Mouse (Mus musculus): ENCODE data around the gene Fbxw7.
A peak's percentile ranks its signal among the peaks of the same experiment; 100 is the strongest.

The Fbxw7 gene

GRCm38 (mm10) chr3:84889648-84890047 lies 74.6 kb downstream of the Fbxw7 start:
- no peak for DNase-seq (ENCODE audit: low spot score in 2 of 2)

DNA sequence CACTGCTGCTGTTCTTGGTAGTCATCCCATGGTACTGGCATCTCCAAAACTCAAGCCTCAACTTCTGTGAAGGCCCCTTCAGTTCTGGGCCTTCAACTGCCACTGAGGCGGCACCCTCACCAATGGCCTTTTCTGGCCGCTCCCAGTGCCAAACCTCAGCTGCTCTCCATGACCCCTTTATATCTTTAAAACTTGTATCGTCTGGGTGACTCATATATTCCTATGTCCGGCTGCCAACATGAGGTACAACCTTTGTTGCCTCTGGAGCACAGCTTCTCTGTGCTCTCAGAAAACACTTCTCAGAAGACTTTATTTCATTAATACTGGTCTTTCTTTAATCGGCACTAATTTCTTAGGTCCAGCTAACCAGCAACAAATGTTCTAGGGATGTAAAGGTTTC lies 75.9 kb downstream of the Fbxw7 start:
- DNase-seq (ENCODE audit: low spot score in 2 of 2): no peak

- no peak for DNase-seq (ENCODE audit: low spot score in 2 of 2)
These were observed 82.9 kb downstream of the Fbxw7 start for GRCm38 (mm10) chr3:84897952-84898351.

DNA sequence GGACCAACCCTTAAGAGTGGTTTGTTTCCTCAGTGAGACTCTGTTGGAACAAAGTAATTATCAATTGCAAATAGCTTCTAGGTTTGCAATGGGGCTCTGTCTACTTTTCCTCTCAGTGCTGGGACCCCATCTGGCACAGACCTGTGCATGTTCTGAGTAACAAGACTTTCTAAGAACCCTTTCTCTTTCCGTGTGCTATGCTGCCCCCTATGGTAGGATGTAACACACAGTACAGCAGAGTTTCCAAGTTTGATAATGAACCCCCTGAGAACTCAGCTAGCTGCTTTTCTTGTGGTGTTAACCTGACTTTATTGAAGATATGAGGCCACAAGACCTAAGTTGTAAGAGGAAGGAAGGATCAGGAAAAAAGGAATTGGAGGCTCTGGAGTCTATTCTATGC lies 91.5 kb downstream of the Fbxw7 start:
- peak in 1 of 2 experiments; percentile 40 for DNase-seq (ENCODE audit: low spot score in 2 of 2)

- DNase-seq (ENCODE audit: low spot score in 2 of 2): no peak
These were observed 99.2 kb downstream of the Fbxw7 start for GRCm38 (mm10) chr3:84914284-84914683.

- no peak for DNase-seq (ENCODE audit: low spot score in 2 of 2)
These were observed 103.0 kb downstream of the Fbxw7 start for GRCm38 (mm10) chr3:84917903-84918679.

DNA sequence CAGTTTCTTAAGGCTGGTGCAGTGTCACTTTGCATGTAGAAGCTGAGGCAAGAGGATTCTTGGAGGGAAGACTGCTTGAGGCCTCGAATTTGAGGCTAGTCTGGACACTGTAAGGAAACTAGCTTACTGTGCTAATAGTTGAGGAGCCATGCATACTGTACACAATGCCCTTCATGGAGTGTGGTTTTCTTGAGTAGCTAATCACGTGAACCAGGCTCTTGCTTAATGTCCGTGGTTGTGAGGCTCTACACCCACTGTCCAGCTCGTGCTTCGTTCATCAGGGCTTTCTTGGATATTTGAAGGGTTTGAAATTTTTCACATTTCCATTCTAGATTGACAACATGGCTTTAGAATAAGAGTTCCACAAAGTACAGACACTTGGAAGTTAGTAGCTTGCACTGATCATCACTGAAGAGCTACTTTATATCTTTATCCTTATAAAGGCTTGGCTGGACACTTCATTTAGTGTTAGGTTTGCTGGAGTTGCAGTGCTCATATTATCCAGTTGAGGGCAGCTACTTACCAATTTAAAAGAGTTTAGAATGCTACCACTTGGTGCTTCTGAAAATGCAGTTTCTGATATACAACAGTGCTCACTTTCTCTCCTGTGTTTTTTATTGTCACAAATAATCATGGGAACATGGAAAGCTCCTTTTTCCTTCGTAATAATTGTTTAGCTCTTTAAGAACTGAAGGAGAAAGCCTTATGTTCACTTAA lies 106.8 kb downstream of the Fbxw7 start:
- peak; percentile 41 to 55 for DNase-seq (ENCODE audit: low spot score in 2 of 2)

- no peak for DNase-seq (ENCODE audit: low spot score in 2 of 2)
These were observed 108.2 kb downstream of the Fbxw7 start for GRCm38 (mm10) chr3:84923256-84923655.

DNA sequence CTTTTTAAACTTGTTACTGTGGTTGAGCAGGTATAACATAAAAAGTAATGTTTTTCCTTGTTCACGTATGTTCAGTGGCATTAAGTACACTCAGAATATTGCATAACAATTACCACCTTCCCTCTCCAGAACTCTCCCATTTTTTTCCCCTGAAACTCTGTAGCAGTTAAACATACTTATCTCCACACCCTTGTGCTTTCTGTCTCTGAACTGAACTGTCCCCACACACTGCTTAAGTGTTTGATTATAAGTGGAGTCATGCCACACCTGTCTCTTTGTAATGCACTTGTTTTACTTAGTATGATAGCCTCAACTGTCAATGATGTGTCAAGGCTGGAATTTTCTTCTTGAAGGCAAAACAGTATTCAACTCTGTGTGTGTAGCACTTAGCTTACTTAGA lies 108.6 kb downstream of the Fbxw7 start:
- DNase-seq (ENCODE audit: low spot score in 2 of 2): no peak

GRCm38 (mm10) chr3:84925229-84925628 lies 110.2 kb downstream of the Fbxw7 start:
- no peak for DNase-seq (ENCODE audit: low spot score in 2 of 2)

DNA sequence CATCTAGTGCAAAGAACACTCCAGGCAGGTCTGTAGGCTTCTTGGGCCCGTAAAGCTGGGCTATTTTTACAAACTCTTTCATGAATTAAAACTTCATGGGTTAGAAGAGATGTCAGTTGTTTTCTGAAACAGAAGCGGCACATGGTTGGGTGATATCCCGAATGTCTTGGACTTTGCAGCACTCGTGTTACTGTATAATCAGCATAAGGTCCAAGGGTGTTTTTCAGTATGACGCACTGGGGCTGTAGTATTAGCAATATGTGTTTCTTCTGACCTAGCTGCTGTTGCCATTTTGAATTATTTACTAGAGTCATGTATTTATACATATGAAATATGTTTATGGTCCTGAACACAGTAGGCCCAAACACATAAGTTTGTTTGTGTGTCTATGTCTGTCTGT lies 111.1 kb downstream of the Fbxw7 start:
- DNase-seq (ENCODE audit: low spot score in 2 of 2): no peak

DNA sequence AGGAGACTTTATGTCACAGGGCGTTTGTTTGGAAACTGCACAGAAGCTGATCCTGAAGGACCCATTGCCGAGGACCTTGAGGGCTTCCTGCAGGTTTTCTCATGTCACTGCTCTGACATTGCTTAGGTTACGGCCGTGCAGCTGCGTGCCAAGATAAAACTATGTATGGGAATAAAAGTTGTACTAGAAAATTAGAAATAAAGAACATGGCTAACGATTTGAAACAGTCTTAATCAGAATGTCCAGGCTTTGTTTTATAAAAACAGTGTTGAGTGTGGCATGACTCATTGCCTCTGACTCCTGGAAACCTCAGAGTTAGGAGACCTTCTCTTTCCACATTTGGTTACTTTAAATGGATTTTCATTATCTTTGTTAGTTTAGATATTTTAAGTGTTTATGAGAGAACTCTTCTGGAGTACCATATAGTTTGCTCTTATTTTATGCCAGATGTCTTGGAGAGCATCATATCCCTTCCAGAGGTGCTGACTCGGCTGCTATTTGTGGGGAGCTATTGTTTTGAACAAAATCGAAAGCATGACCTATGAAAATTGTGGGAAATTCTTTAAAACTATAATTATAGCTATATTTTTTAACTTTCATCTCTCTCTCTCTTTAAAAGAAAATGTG lies 112.2 kb downstream of the Fbxw7 start:
- no peak for DNase-seq (ENCODE audit: low spot score in 2 of 2)

- no peak for DNase-seq (ENCODE audit: low spot score in 2 of 2)
These were observed 112.8 kb downstream of the Fbxw7 start for GRCm38 (mm10) chr3:84927901-84928300.

- no peak for DNase-seq (ENCODE audit: low spot score in 2 of 2)
These were observed 114.1 kb downstream of the Fbxw7 start for GRCm38 (mm10) chr3:84929171-84929570.

DNA sequence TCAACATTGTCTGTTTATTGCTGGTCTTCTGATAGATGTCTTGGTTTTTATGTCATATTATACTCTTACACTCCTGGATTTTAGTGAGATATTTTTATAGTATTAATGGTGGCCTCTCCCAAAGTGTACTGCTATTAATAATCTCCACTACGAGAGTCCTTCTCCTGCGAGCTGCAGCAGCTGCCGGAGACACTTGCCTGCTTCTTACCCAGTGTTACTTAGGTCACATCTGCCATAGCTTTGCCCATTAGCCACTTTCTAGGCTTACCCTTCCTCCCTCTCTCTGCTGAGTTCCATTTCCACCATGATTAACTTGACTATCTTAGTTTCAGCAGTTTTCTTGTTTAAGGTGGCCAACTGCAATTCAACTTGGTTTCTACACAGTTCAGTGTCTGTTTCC lies 115.6 kb downstream of the Fbxw7 start:
- DNase-seq (ENCODE audit: low spot score in 2 of 2): no peak

- no peak for DNase-seq (ENCODE audit: low spot score in 2 of 2)
These were observed 120.7 kb downstream of the Fbxw7 start for GRCm38 (mm10) chr3:84935729-84936128.

GRCm38 (mm10) chr3:84936252-84936651 lies 121.2 kb downstream of the Fbxw7 start:
- no peak for DNase-seq (ENCODE audit: low spot score in 2 of 2)

- DNase-seq (ENCODE audit: low spot score in 2 of 2): no peak
These were observed 121.9 kb downstream of the Fbxw7 start for GRCm38 (mm10) chr3:84936956-84937355.

GRCm38 (mm10) chr3:84937360-84938355 lies 122.6 kb downstream of the Fbxw7 start:
- DNase-seq (ENCODE audit: low spot score in 2 of 2): peak; percentile 55 to 76

GRCm38 (mm10) chr3:84944933-84945332 lies 129.9 kb downstream of the Fbxw7 start:
- no peak for DNase-seq (ENCODE audit: low spot score in 2 of 2)

DNA sequence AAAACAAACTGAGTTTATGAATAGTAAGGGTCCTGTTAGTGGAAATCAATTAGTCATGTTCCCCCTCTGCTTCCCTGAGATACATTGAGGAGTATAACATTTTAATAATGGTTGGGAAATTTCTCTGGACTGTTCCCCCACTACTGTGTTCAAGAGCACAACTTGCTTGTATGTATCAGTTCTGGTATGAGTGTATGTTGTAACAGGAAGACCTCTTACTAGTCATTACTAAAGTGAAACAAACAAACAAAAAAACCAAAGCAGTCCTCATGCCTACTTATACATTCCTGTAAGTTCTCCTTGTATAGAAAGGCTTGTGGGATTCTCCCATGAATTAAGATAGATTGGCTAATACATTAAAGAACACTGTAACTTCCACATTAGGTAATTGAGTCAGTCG lies 131.3 kb downstream of the Fbxw7 start:
- no peak for DNase-seq (ENCODE audit: low spot score in 2 of 2)

- DNase-seq (ENCODE audit: low spot score in 2 of 2): no peak
These were observed 134.3 kb downstream of the Fbxw7 start for GRCm38 (mm10) chr3:84949387-84949786.

All from right cerebral cortex, postnatal 10 days (tissue).